Mouse (Mus musculus) stomach, postnatal 0 days (tissue): ENCODE measurements at regions not wholly inside any gene's neighbourhood (a gene's known extent, or its start where the extent isn't known, plus 50 kb on each side); places are given as distances from the start of the nearest gene placed in this dataset.
A peak's percentile ranks its signal among the peaks of the same experiment; 100 is the strongest.

Source experiments
- ATAC-seq: fragments of 200-750 bp; cut with Nextera tagmentation; 2 replicates; pipeline ENCODE4 v1.8.0; 2017; ENCODE audit not compliant: low FRiP score, low TSS enrichment
- DNase-seq: peaks from one replicate; pipeline ENCODE4 v3.0.0-alpha.2; 2016; ENCODE audit warnings: low spot score
- H3K27ac ChIP-seq: fragments of 300-500 bp; sonication (generic); replicated peaks from 2 replicates; pipeline ENCODE4 v1.5.1; 2014; ENCODE audit warnings: mild to moderate bottlenecking, control low read depth
- H3K27me3 ChIP-seq: fragments of 300-500 bp; sonication (generic); 2 replicates; pipeline ENCODE4 v1.6.1; 2014; ENCODE audit warnings: low read length; ENCODE audit not compliant: control insufficient read depth, insufficient read depth
- H3K36me3 ChIP-seq: fragments of 300-500 bp; sonication (generic); 2 replicates; pipeline ENCODE4 v1.6.1; 2014; ENCODE audit warnings: low read length, mixed read lengths; ENCODE audit not compliant: control insufficient read depth, insufficient read depth
- H3K4me1 ChIP-seq: fragments of 300-500 bp; sonication (generic); replicated peaks from 2 replicates; pipeline ENCODE4 v1.6.1; 2014; ENCODE audit warnings: antibody characterized with exemption; ENCODE audit not compliant: control insufficient read depth, insufficient read depth
- H3K4me2 ChIP-seq: fragments of 300-500 bp; sonication (generic); replicated peaks from 2 replicates; pipeline ENCODE4 v1.6.1; 2014; ENCODE audit warnings: low read depth, mild to moderate bottlenecking, control low read depth, moderate library complexity
- H3K4me3 ChIP-seq: fragments of 300-500 bp; sonication (generic); 2 replicates; pipeline ENCODE4 v1.5.1; 2014; ENCODE audit warnings: low read depth, low read length, control low read depth
- H3K9ac ChIP-seq: fragments of 300-500 bp; sonication (generic); 2 replicates; pipeline ENCODE4 v1.6.1; 2014; ENCODE audit warnings: mild to moderate bottlenecking, low read length, control low read depth, mixed read lengths
- H3K9me3 ChIP-seq: fragments of 300-500 bp; sonication (generic); 2 replicates; pipeline ENCODE4 v1.6.1; 2016; ENCODE audit warnings: low read length; ENCODE audit not compliant: control insufficient read depth
- CTCF ChIP-seq: IDR thresholded peaks from 2 replicates; pipeline ENCODE4 v1.5.1; 2016; ENCODE audit warnings: antibody characterized with exemption, low read depth, mild to moderate bottlenecking, moderate library complexity
- EP300 ChIP-seq: optimal IDR thresholded peaks from 2 replicates; pipeline ENCODE3; 2016; ENCODE audit warnings: antibody characterized with exemption
- WGBS: fragments of 180-500 bp; shearing (Covaris S2); extraction: QIAGEN DNeasy Blood & Tissue Kit; methylation state at CpG from one replicate; pipeline ENCODE4 v1.1.7; 2014; 5-methylcytosine and 5-hydroxymethylcytosine counted together

DNA sequence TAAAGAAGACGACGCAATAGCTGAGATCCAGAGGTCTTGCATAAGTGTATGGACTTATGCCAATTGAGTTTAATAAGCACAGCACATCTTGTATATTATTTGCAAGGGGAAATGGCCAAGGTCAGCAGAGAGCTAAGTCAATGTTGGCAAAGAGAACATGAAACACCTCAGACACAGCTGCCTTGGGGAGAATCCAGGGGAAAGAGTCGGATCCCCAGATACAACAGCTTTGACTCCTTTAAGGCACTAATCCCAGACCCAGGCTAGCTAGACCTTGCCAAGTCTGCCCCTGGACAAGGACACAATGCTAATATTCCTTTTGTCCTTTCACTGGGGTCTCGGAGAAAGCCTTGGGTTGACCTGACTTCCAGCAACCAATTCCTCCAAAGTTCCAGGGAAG, 438.2 kb upstream of the Kazn start:
- DNase-seq = no peak

DNA sequence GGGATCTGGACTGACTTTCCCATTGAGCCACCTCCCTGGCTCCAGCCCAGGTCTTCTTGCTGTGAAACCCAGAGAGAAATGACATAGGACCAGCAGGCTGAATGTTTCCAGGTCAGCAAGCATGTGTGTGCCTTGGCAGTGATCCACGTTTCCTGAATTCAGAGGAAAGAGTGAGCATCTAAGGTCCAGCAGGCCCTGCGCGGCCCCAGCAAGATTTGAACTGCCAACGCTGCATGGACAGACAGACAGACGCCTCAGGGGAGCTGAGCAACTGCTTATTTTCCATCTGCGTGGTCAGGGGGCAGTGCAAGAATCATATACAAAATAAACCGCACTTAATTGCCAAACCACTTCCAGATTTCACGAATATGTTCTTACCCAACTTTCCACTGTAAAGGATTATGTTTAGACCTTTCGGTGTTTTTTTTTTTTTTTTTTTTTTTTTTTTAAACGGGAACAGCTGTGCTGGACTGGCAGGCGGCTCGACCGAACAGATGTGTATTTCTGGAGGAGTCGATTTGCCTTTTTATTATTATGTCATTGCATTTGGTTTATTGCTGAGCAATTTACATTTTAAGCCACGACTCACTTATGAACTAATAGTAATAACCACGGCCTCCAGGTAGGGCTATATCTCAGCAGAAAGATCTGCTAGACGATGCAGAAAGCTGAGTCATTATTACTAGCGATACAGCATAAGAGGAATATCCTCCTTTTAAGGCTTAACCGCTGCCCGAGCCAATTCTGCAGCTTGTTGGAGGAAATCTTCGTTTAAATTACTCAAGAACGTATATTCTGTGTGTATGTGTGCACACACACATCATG, 435.7 kb upstream of the Kazn start:
- Histone ChIP-seq H3K27ac (no peak overlapping the region), H3K4me1 (no peaks in the 10 kb centered on the region), H3K27me3 (no peaks in the 10 kb centered on the region), H3K9ac (no peak overlapping the region), H3K4me2 (no peak overlapping the region; the same call in 1 of the 2 replicates), H3K36me3 (no peaks in the 10 kb centered on the region), H3K9me3 (no peaks in the 10 kb centered on the region), H3K4me3 (no peak overlapping the region)
- no peak for ATAC-seq
- WGBS = 49% methylated on average over 22 of the region's 22 CpGs
- TF ChIP-seq EP300 = no peak
- TF ChIP-seq CTCF = no peak
- DNase-seq = no peak

More for the DNA sequence above, 438.2 kb upstream of the Kazn start:
- no peaks in the 10 kb centered on the region for H3K4me1 ChIP-seq
- H3K27me3 ChIP-seq = no peaks in the 10 kb centered on the region
- H3K27ac ChIP-seq = no peak overlapping the region
- WGBS = 57% methylated on average over 4 of the region's 4 CpGs
- H3K4me3 ChIP-seq = no peak overlapping the region
- H3K4me2 ChIP-seq = no peak overlapping the region
- TF ChIP-seq CTCF = no peak
- no peak for TF ChIP-seq EP300
- H3K9me3 ChIP-seq = no peaks in the 10 kb centered on the region
- no peak overlapping the region for H3K9ac ChIP-seq
- H3K36me3 ChIP-seq = no peaks in the 10 kb centered on the region
- ATAC-seq = no peak

GRCm38 (mm10) chr4:142671872-142672458, 432.8 kb upstream of the Kazn start:
- Histone ChIP-seq H3K4me1 (no peaks in the 10 kb centered on the region), H3K4me2 (no peak overlapping the region), H3K9ac (no peak overlapping the region), H3K27ac (no peak overlapping the region), H3K27me3 (no peaks in the 10 kb centered on the region), H3K36me3 (no peaks in the 10 kb centered on the region), H3K9me3 (no peaks in the 10 kb centered on the region), H3K4me3 (no peak overlapping the region)
- TF ChIP-seq CTCF (no peak), EP300 (no peak)
- 66% methylated on average over 8 of the region's 8 CpGs for WGBS
- ATAC-seq = no peak
- no peak for DNase-seq

GRCm38 (mm10) chr4:142664781-142665180, 425.6 kb upstream of the Kazn start:
- no peaks in the 10 kb centered on the region for H3K4me1 ChIP-seq
- H3K27ac ChIP-seq = no peak overlapping the region
- H3K36me3 ChIP-seq = no peaks in the 10 kb centered on the region
- ATAC-seq (no peak), DNase-seq (no peak)
- no peak overlapping the region for H3K9ac ChIP-seq
- H3K4me2 ChIP-seq = no peak overlapping the region
- H3K9me3 ChIP-seq = no peaks in the 10 kb centered on the region
- no peak for TF ChIP-seq CTCF
- WGBS = 38% methylated on average over 4 of the region's 4 CpGs
- no peaks in the 10 kb centered on the region for H3K27me3 ChIP-seq
- H3K4me3 ChIP-seq = no peak overlapping the region

DNA sequence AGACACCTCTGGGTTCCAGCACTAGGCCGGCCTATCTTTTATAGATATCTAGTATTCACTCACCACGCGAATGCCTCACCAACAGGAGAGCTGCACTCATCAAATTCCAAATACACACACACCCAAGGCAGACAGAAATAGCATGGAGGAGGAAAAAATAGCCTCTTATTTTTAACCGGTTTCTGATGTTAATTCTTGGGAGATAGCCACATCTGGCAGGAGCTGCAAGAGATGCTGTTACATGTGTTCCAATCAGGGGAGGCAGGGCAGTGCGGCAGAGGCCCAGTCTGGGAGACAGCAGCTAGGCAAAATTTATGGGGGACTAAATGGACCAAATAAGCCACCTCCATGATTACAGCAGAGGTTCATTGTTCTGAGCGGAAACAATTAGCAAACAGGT, 419.0 kb upstream of the Kazn start:
- Histone ChIP-seq H3K4me1 (no peaks in the 10 kb centered on the region), H3K27me3 (no peaks in the 10 kb centered on the region), H3K9me3 (no peaks in the 10 kb centered on the region), H3K4me2 (no peak overlapping the region), H3K9ac (no peak overlapping the region), H3K36me3 (no peaks in the 10 kb centered on the region), H3K27ac (no peak overlapping the region), H3K4me3 (no peak overlapping the region)
- DNase-seq (no peak), ATAC-seq (no peak)
- no peak for TF ChIP-seq CTCF
- no peak for TF ChIP-seq EP300
- 78% methylated on average over 6 of the region's 6 CpGs for WGBS

GRCm38 (mm10) chr4:142641069-142641468, 401.9 kb upstream of the Kazn start:
- whole genome bisulfite sequencing = 87% methylated on average over 10 of the region's 10 CpGs
- H3K36me3 ChIP-seq = no peaks in the 10 kb centered on the region
- H3K4me1 ChIP-seq = no peaks in the 10 kb centered on the region
- H3K9ac ChIP-seq = no peak overlapping the region
- H3K4me2 ChIP-seq = no peak overlapping the region
- no peaks in the 10 kb centered on the region for H3K27me3 ChIP-seq
- no peak overlapping the region for H3K4me3 ChIP-seq
- no peak for TF ChIP-seq EP300
- no peak for TF ChIP-seq CTCF
- DNase-seq (no peak), ATAC-seq (peak; percentile 55; the same call in 1 of the 2 replicates)
- no peaks in the 10 kb centered on the region for H3K9me3 ChIP-seq
- H3K27ac ChIP-seq = no peak overlapping the region
